Mouse (Mus musculus) cerebellum, adult 2 months (tissue): ENCODE results near the gene Clmp. TPM values are rescaled to one million over a fixed set of nuclear protein-coding genes. Genes with fewer than 3 reads are reported as not detected.

Source experiments
- DNase-seq, 2 experiments: peaks; one replicate each; pipeline ENCODE4 v3.0.0; 2021
- H3K27ac ChIP-seq: fragments of 200-500 bp; 2 replicates; pipeline ENCODE4 v1.5.1; 2012; ENCODE audit warnings: low read length, control low read depth, inconsistent platforms; ENCODE audit not compliant: insufficient read depth
- H3K27me3 ChIP-seq: fragments of 200-500 bp; 2 replicates; pipeline ENCODE4 v1.6.1; 2012; ENCODE audit warnings: inconsistent platforms, mild to moderate bottlenecking, low read length, moderate library complexity; ENCODE audit not compliant: control insufficient read depth, insufficient read depth
- H3K4me1 ChIP-seq: fragments of 200-500 bp; 2 replicates; pipeline ENCODE4 v1.6.1; 2011; ENCODE audit warnings: low read length; ENCODE audit not compliant: control insufficient read depth, insufficient read depth
- H3K4me3 ChIP-seq: fragments of 200-500 bp; replicated peaks from 2 replicates; pipeline ENCODE3; 2011; ENCODE audit warnings: mild to moderate bottlenecking, low read depth, low read length, control low read depth; ENCODE audit not compliant: insufficient read depth
- CTCF ChIP-seq: fragments of 200-500 bp; IDR thresholded peaks from 2 replicates; pipeline ENCODE4 v1.5.1; 2011; ENCODE audit warnings: low read depth, mild to moderate bottlenecking, control low read depth, low read length, moderate library complexity, borderline replicate concordance; ENCODE audit not compliant: insufficient read depth
- POLR2A ChIP-seq: fragments of 200-500 bp; IDR thresholded peaks from 2 replicates; pipeline ENCODE4 v1.6.1; 2011; ENCODE audit warnings: low read length, control low read depth, borderline replicate concordance; ENCODE audit not compliant: insufficient read depth
- WGBS: fragments of 180-500 bp; shearing (Covaris S2); methylation state at CpG from one replicate; pipeline ENCODE4 v1.1.7; 2018; 5-methylcytosine and 5-hydroxymethylcytosine counted together
- polyA plus RNA-seq: library from polyadenylated mRNA; depleted of rRNA; stranded (reverse); fragments of >200 nt; gene quantifications from 2 replicates; pipeline ENCODE4 v1.2.3, GENCODE M21; 2012

Gene Clmp
- polyA plus RNA-seq, 1 experiment: 21.8 TPM

GRCm38 (mm10) chr9:40746796-40747195 is 61.0 kb downstream of the Clmp start:
- Histone ChIP-seq H3K4me3 (no peak overlapping the region), H3K27ac (no peak overlapping the region), H3K4me1 (peaks cover 14% of the 10 kb centered on the region), H3K27me3 (no peaks in the 10 kb centered on the region)
- 24% methylated on average over 9 of the region's 9 CpGs for WGBS
- TF ChIP-seq CTCF: no peak
- no peak for TF ChIP-seq POLR2A
- peak in 1 of 2 experiments; percentile 52 for DNase-seq

GRCm38 (mm10) chr9:40747249-40747648 is 61.5 kb downstream of the Clmp start:
- Histone ChIP-seq H3K4me3 (no peak overlapping the region), H3K27ac (no peak overlapping the region), H3K27me3 (no peaks in the 10 kb centered on the region), H3K4me1 (peaks cover 14% of the 10 kb centered on the region)
- 84% methylated on average over 9 of the region's 9 CpGs for WGBS
- TF ChIP-seq POLR2A: no peak
- TF ChIP-seq CTCF: no peak
- DNase-seq: no peak

DNA sequence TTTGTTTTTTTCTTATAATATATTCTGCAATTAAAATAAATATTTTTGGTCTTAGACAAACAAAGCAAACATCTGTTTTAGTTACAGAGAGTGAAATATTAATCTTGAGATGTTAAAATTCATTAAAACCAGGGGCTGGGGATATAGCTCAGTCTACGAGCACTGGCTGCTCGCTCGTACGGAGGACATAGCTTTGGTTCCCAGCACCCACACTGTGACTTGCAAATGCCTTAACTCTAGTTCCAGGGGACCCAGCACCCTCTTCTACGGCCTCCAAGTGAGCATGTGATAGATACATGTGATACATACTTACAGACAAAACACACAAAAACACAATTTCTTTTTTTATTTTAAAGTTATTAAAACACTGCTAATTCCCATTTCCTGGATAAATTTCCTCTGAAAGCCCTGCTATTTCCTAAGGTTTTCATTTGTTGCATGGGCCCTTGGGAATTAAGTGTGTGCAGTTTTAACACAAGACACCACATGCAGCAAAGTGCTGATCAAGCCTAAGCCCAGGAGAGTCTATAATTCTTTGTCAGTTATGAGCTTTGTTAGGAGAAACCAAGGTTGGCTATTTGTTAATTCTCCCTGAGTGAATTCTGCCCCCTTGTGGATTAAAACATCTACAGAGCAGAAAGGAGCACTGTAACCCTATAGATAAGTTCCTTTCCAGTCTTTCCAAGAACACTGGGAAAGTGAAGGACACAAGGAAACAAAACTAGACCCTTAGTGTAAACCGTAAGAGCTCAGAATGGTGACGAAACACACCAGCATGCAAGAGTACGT is 64.3 kb downstream of the Clmp start:
- H3K4me3 ChIP-seq: no peak overlapping the region
- WGBS: 78% methylated on average over 8 of the region's 8 CpGs
- no peak for TF ChIP-seq CTCF
- no peak for TF ChIP-seq POLR2A
- peaks cover 8% of the 10 kb centered on the region; the same call in 1 of the 2 replicates for H3K4me1 ChIP-seq
- DNase-seq: peak in 1 of 2 experiments; percentile 80
- no peak overlapping the region for H3K27ac ChIP-seq
- no peaks in the 10 kb centered on the region for H3K27me3 ChIP-seq

DNA sequence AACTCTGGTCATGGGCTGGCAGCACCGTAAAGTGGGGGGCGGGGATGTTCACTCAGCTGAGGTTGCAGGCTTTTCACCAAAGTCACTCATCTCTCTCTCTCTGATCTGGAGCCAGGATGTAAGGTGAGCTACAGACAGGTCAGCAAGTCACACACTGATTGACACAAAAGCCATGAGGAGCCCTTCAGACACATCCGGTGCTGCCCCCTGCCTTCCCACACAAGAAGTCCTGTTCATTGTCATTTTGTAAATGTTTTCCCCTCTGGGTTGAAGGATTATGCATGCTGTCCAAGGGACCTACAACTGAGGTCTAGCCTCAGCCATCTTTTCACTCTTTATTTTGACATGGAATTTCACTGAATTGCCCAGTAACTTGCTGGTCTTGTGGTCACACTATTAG is 66.0 kb downstream of the Clmp start:
- Histone ChIP-seq H3K4me3 (no peak overlapping the region), H3K4me1 (peaks cover 9% of the 10 kb centered on the region; the same call in 1 of the 2 replicates), H3K27ac (no peak overlapping the region), H3K27me3 (no peaks in the 10 kb centered on the region)
- no peak for TF ChIP-seq POLR2A
- peak; percentile 6; the same call in 1 of the 2 replicates for TF ChIP-seq CTCF
- no peak for DNase-seq
- WGBS: 38% methylated on average over 3 of the region's 3 CpGs

GRCm38 (mm10) chr9:40756401-40756800 is 70.6 kb downstream of the Clmp start:
- TF ChIP-seq POLR2A (no peak), CTCF (peak; percentile 57; the same call in 1 of the 2 replicates)
- 24% methylated on average over 4 of the region's 4 CpGs for WGBS
- H3K27ac ChIP-seq: peak overlapping the region; percentile 28; the same call in 1 of the 2 replicates
- H3K27me3 ChIP-seq: no peaks in the 10 kb centered on the region
- H3K4me3 ChIP-seq: no peak overlapping the region
- H3K4me1 ChIP-seq: peaks cover 11% of the 10 kb centered on the region; the same call in 1 of the 2 replicates
- DNase-seq: peak; percentile 61 to 64

- TF ChIP-seq CTCF (peak; percentile 73), POLR2A (no peak)
- Histone ChIP-seq H3K27ac (peak overlapping the region; percentile 82), H3K4me1 (peaks cover 11% of the 10 kb centered on the region; the same call in 1 of the 2 replicates), H3K27me3 (no peaks in the 10 kb centered on the region), H3K4me3 (peak overlapping the region; percentile 18)
- WGBS: 17% methylated on average over 12 of the region's 12 CpGs
- DNase-seq: peak; percentile 78 to 86
Observed at GRCm38 (mm10) chr9:40757105-40757626, 71.4 kb downstream of the Clmp start.

- H3K27me3 ChIP-seq: no peaks in the 10 kb centered on the region
- H3K4me1 ChIP-seq: peaks cover 11% of the 10 kb centered on the region; the same call in 1 of the 2 replicates
- peak; percentile 30; the same call in 1 of the 2 replicates for TF ChIP-seq POLR2A
- peak; percentile 85 for TF ChIP-seq CTCF
- DNase-seq: peak; percentile 86 to 93
- H3K4me3 ChIP-seq: peak overlapping the region; percentile 39
- under 1% methylated on average over 22 of the region's 22 CpGs for WGBS
- H3K27ac ChIP-seq: peak overlapping the region; percentile 76
Observed at GRCm38 (mm10) chr9:40757685-40758270, 72.0 kb downstream of the Clmp start.
